Mouse (Mus musculus) mature B cell (primary cell): ENCODE measurements around the gene Dlgap5.
"Not testable (repeated sequence)": the region's sequence is repeated elsewhere in the genome, so short reads cannot be mapped to it uniquely, and the experiment has no call there.

Source experiments
- in situ Hi-C: fragments of 300-500 bp; cut with MboI; formaldehyde crosslinking; loops from 2 replicates; pipeline ENCODE4 v1.14.3; 2019

Dlgap5 gene

DNA sequence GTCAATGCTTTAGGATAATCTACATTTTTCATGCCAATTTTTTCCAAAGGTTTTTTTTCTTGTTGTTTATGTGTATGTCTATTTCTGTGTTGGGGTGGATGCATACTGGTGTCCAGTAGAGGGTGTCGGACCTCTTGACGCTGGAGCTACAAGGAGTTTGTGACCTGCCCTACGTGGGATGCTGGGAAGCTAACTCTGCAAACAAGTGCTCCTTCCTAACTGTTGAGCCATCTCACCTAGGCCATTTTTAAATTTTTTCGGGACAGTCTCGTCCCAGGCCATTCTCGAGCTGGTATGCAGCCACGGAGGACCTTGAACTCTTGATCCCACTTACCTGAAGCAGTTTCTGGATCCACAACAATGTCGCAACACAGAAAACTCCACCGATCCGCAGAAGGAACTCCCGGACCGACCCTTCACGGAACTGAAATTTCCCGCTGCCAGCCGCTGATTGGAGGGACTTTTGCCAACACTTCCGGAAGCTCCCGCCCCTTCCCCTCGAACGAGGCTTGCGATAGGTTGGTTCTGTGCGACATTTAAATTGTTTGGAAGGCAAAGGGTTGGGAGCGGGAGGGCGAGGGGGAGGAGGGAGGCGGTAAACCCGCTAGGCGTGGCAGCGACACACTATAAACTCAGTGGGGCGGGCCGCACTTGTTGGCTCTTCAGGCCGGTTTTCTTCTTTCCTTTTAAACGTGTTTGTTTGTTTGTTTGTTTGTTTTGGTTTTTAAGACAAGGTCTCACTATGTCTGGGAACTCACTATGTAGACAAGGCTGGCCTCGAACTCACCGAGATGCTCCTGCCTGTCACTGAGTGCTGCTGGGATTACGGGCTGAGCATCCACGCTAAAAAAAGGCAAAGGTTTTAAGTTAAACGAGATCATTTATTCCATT, at the start of gene Dlgap5:
Gene Dlgap5 (minus strand): TSS at position 633 of the 891 bp plus-strand sequence.
- in situ Hi-C loops, result no loop called here

GRCm38 (mm10) chr14:47465468-47466175, 47.4 kb upstream of the Dlgap5 start:
- in situ Hi-C loops, result no loop called here

DNA sequence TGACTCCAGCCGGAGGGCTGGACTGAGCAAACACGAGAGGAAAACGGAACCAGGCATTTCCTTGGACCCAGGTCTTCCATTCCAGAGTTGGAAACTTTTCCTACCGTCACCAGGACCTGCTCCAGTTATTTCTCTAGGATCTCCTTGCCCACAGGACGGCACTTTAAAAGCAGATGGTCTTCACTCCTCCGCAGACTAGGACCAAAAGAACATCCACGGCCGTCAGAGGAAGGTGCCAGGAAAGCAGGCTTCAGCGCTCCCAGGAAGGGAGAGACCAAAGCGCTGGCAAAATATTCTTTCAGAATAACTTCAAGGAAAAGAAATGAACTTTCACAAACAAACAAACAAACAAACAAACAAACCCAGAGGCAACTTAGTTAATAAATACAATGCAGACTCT, 46.2 kb upstream of the Dlgap5 start:
- in situ Hi-C loops, result no loop called here

DNA sequence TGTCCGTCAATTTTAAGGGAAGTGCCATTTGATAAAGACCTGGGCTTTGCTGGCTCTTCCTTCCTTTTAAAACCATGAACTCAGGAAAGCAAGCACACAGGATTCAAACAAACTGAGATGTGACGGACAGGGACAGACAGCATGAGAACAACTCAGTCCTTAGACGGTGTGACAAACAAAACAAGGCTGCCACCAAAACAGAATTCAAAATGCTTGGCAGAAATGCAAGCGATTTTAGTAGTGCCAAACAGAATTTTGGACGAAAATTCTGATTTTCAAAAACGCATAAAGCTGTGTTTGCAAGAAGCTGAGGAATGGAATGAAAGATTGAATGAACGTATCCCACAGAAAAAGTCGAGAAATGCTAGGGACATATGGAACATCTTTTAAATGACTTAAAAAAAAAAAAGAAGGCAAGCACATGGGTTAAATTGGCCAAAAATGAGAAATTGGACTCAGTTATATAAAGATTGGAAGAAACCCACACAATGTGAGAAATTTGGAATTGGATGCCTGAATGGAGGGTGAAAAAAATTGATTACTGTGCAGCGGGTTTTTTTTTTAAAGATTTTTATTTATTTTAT, 44.8 kb upstream of the Dlgap5 start:
- in situ Hi-C loops, result no loop called here

GRCm38 (mm10) chr14:47462453-47462852, 44.2 kb upstream of the Dlgap5 start:
- in situ Hi-C loops, result no loop called here

GRCm38 (mm10) chr14:47461997-47462396, 43.8 kb upstream of the Dlgap5 start:
- in situ Hi-C loops, result no loop called here

- in situ Hi-C loops, result no loop called here
Measured at GRCm38 (mm10) chr14:47459556-47459955, 41.3 kb upstream of the Dlgap5 start.

GRCm38 (mm10) chr14:47450121-47450520, 31.9 kb upstream of the Dlgap5 start, which contains the start of gene Fbxo34:
Gene Fbxo34 (plus strand): TSS chr14:47450421.
- in situ Hi-C loops, result not testable (repeated sequence)

GRCm38 (mm10) chr14:47445331-47446095, 27.3 kb upstream of the Dlgap5 start:
- in situ Hi-C loops, result no loop called here

- in situ Hi-C loops, result no loop called here
Measured at GRCm38 (mm10) chr14:47444907-47445306, 26.7 kb upstream of the Dlgap5 start.

- in situ Hi-C loops, result no loop called here
Measured at GRCm38 (mm10) chr14:47438947-47439346, 20.7 kb upstream of the Dlgap5 start.

DNA sequence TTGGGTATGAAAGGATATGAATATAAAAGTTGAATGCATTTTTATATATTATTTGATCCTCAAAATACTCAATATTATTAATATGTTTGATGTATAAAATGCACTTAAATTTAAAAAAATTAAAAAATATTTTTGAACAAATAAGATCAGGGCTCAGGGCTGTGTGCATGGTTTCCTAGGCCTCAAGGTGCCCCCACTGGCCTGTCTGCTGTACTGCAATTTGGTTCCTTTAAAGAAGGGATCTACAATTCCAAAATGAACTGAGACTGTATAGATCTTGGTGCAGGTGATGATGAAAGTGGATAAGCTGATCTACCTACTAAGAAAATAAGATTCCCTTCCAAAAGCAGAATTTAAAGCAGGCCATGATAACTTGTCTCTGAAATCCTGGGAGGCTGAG, 14.8 kb upstream of the Dlgap5 start:
- in situ Hi-C loops, result no loop called here

- in situ Hi-C loops, result no loop called here
Measured at GRCm38 (mm10) chr14:47422466-47422865, 4.3 kb upstream of the Dlgap5 start.

GRCm38 (mm10) chr14:47421606-47422005, 3.4 kb upstream of the Dlgap5 start:
- in situ Hi-C loops, result no loop called here

- in situ Hi-C loops, result no loop called here
Measured at GRCm38 (mm10) chr14:47419723-47420276, 1.6 kb upstream of the Dlgap5 start.

DNA sequence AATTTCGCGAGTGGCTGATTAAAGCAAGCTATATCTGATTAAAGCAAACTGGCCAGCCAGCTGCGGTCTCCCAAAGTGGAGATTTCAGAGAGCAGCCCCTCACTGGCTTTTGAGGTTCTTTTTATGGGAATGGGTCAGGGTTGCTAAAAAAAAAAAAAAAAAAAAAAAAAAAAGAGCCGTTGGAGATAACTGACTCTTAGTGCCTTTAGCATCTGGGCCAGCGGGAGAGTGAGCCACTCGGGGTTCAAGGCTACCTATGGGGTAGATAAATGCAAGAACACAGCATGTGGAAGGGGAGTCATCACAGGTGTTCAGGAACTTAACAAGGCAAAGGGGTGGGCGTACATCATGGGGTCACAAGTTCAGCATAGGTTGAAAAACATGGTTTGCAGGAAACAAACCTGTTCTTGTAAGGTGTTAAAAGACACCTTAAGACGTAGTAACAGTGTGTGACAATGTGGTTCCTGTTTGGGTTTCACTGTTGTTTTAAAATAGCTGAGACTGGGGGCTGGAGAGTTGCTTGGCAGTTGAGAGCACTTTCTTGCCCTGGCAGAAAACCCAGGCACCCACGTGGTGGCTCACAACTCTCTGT, 923 bp upstream of the Dlgap5 start:
- in situ Hi-C loops, result no loop called here

DNA sequence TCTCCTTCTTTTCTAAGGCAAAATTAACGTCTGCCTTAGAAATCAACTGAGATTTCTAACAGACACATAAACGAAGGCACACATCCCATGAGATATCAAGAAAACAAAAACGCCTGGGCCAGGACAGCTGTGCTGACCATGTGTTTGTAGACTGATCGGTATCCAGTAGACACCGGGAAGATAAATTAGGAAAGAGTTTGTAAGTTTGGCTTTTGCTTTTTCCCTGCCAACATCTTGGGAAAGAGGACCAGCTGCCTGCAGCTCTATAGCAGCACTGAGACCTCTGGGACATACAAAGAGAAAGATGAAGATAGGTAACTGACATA, 422 bp upstream of the Dlgap5 start:
- in situ Hi-C loops, result no loop called here

GRCm38 (mm10) chr14:47417346-47417745, 861 bp downstream of the Dlgap5 start:
- in situ Hi-C loops, result no loop called here

DNA sequence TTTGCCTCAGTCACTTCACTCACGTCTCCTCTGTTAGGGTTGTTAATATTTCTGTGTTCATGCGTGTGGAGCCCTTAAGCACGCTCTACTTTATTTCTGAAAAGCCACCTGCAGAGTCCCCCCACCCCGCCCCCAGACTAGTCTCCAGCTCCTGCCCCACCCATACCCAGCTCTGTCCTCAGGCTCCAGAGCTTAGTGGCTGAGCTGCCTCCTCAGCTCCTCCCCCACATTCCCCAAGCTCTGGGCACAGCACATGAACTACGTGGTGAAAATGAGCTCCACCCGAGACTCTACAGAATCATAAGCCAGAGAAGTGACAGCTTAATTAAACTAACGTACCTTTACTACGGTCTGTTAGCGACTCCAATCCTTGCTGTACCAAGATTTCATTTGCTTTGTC, 12.2 kb downstream of the Dlgap5 start:
- in situ Hi-C loops, result no loop called here

GRCm38 (mm10) chr14:47402735-47403134, 15.5 kb downstream of the Dlgap5 start:
- in situ Hi-C loops, result no loop called here

DNA sequence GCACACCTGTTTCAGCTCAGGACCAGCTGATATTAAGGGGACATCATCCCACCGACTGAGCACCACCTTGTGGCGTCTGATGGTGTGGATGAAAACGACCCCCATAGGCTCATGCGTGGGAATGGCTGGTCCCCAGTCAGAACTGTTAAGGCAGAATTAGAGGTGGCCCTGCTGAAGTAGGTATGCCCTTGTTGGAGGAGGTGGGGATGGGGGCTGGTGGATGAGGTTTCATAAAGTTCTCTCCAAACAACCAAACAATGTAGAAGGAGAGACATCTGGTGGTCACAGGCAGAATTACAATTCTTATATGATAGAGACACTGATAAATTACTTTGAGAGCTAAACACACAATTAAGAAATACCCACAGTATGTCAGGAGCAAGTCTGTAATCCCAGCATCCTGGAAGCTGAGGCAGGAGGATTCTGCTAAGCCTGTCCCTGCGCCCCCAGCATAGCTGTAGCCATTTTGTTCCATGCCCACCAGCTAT, 22.0 kb downstream of the Dlgap5 start:
- in situ Hi-C loops, result no loop called here
